ENCODE assay signal across 8 mouse cellular contexts in genomic region chr1:75521321-75522031, GRCm38 (mm10). TPM values are rescaled to one million over a fixed set of nuclear protein-coding genes. Genes with fewer than 3 reads are reported as not detected.
DNase-seq lines count a peak whose midpoint lies in the region; ATAC-seq and TF ChIP-seq lines count a peak whose summit lies in the region.

Gene Stk11ip, plus strand, starts transcription at chr1:75521529.

- intact Hi-C loops in heart, postnatal 36 days (cut with DNase I) = loop anchor here (5.0 kb wide), 1 partner anchor 44 kb away; the partner anchor contains the start of genes Chpf and Tmem198

- ATAC-seq in G1E (ENCODE audit: extremely low read depth, insufficient number of reproducible peaks, low FRiP score, poor library complexity, severe bottlenecking) = peak; percentile 96
- peak; percentile 97 for ATAC-seq in forebrain, embryonic 16.5 days
- peak; percentile 97 for ATAC-seq in lung, embryonic 14.5 days (ENCODE audit: insufficient read depth)

- WGBS in forebrain, embryonic 16.5 days = under 1% methylated on average over 46 of the region's 46 CpGs
- under 1% methylated on average over 46 of the region's 46 CpGs for WGBS in lung, embryonic 14.5 days
- under 1% methylated on average over 46 of the region's 46 CpGs for WGBS in olfactory bulb, adult 2 months
- WGBS in thymus, adult 2 months = under 1% methylated on average over 46 of the region's 46 CpGs

- peaks cover 25% of the 10 kb centered on the region for H3K36me3 ChIP-seq in G1E (replicated peaks)
- H3K36me3 ChIP-seq in forebrain, embryonic 16.5 days (ENCODE audit: control insufficient read depth, insufficient read depth) = 0 out of 2 replicates have a peak, but pooled peaks cover 2% of the 10 kb centered on the region
- peaks cover 7% of the 10 kb centered on the region; the same call in 1 of the 2 replicates for H3K36me3 ChIP-seq in lung, embryonic 14.5 days (ENCODE audit: insufficient read depth)
- H3K36me3 ChIP-seq in thymus, adult 2 months (ENCODE audit: control insufficient read depth, insufficient read depth, low read length) = no peaks in the 10 kb centered on the region

- H3K4me2 ChIP-seq in forebrain, embryonic 16.5 days (ENCODE audit: low read length) = peak within 1 kb of the TSS; percentile 72
- H3K4me2 ChIP-seq in lung, embryonic 14.5 days = peak within 1 kb of the TSS; percentile 73

- H3K27me3 ChIP-seq in G1E (ENCODE audit: insufficient read depth, low read length) = peaks cover 5% of the 10 kb centered on the region; the same call in 1 of the 2 replicates
- H3K27me3 ChIP-seq in forebrain, embryonic 16.5 days (replicated peaks; ENCODE audit: control insufficient read depth, insufficient read depth, low read length) = no peaks in the 10 kb centered on the region
- no peaks in the 10 kb centered on the region for H3K27me3 ChIP-seq in lung, embryonic 14.5 days (ENCODE audit: insufficient read depth, low read length)
- H3K27me3 ChIP-seq in thymus, adult 2 months (ENCODE audit: control insufficient read depth, insufficient read depth, low read length) = no peaks in the 10 kb centered on the region

- H3K4me1 ChIP-seq in G1E (ENCODE audit: insufficient read depth, low read depth, low read length) = peaks cover 36% of the 10 kb centered on the region
- peaks cover 8% of the 10 kb centered on the region for H3K4me1 ChIP-seq in forebrain, embryonic 16.5 days (replicated peaks; ENCODE audit: control insufficient read depth, insufficient read depth, low read length)
- peaks cover 17% of the 10 kb centered on the region for H3K4me1 ChIP-seq in lung, embryonic 14.5 days (ENCODE audit: insufficient read depth)
- no peaks in the 10 kb centered on the region for H3K4me1 ChIP-seq in olfactory bulb, adult 2 months (ENCODE audit: control insufficient read depth, insufficient read depth, low read length)
- H3K4me1 ChIP-seq in thymus, adult 2 months (replicated peaks; ENCODE audit: control insufficient read depth, insufficient read depth, low read length) = no peaks in the 10 kb centered on the region

- no peaks in the 10 kb centered on the region for H3K9me3 ChIP-seq in G1E (replicated peaks)
- H3K9me3 ChIP-seq in forebrain, embryonic 16.5 days (ENCODE audit: control insufficient read depth, low read length) = no peaks in the 10 kb centered on the region
- no peaks in the 10 kb centered on the region for H3K9me3 ChIP-seq in lung, embryonic 14.5 days (ENCODE audit: low read depth, low read length)

- peak within 1 kb of the TSS; percentile 81 for H3K27ac ChIP-seq in forebrain, embryonic 16.5 days (ENCODE audit: low read length)
- H3K27ac ChIP-seq in layer of hippocampus, adult 2 months = peak within 1 kb of the TSS; percentile 88
- peak within 1 kb of the TSS; percentile 93 for H3K27ac ChIP-seq in lung, embryonic 14.5 days (ENCODE audit: low read depth)
- peak within 1 kb of the TSS; percentile 35; the same call in 1 of the 2 replicates for H3K27ac ChIP-seq in olfactory bulb, adult 2 months (ENCODE audit: insufficient read depth, low read depth, low read length)
- peak within 1 kb of the TSS; percentile 55; the same call in 1 of the 2 replicates for H3K27ac ChIP-seq in thymus, adult 2 months (ENCODE audit: control insufficient read depth, insufficient read depth, low read length)

- peak; percentile 83 for TF ChIP-seq POLR2A in olfactory bulb, adult 2 months (IDR thresholded peaks at IDR 0.05; ENCODE audit: insufficient read depth, low read depth, low read length)
- peak; percentile 47; the same call in 1 of the 2 replicates for TF ChIP-seq POLR2A in thymus, adult 2 months (IDR thresholded peaks at IDR 0.05; ENCODE audit: control insufficient read depth, extremely low read depth, insufficient read depth, low read length, poor library complexity)

- H3K4me3 ChIP-seq in G1E (ENCODE audit: low read depth, low read length) = peak within 1 kb of the TSS; percentile 75
- peak within 1 kb of the TSS; percentile 82 for H3K4me3 ChIP-seq in forebrain, embryonic 16.5 days (replicated peaks; ENCODE audit: low read length)
- peak within 1 kb of the TSS; percentile 96 for H3K4me3 ChIP-seq in layer of hippocampus, adult 2 months
- peak within 1 kb of the TSS; percentile 57 for H3K4me3 ChIP-seq in lung, embryonic 14.5 days (ENCODE audit: low read depth, low read length)
- H3K4me3 ChIP-seq in olfactory bulb, adult 2 months (ENCODE audit: insufficient read depth, low read depth, low read length) = peak within 1 kb of the TSS; percentile 85
- peak within 1 kb of the TSS; percentile 65 for H3K4me3 ChIP-seq in thymus, adult 2 months (ENCODE audit: control insufficient read depth, insufficient read depth, low read length)

- no peak for TF ChIP-seq CTCF in G1E (IDR thresholded peaks at IDR 0.05; ENCODE audit: low read depth, low read length)
- TF ChIP-seq CTCF in layer of hippocampus, adult 2 months (conservative IDR thresholded peaks at IDR 0.05) = no peak
- TF ChIP-seq CTCF in lung, embryonic 14.5 days (IDR thresholded peaks at IDR 0.05; ENCODE audit: low read depth) = no peak
- TF ChIP-seq CTCF in olfactory bulb, adult 2 months (IDR thresholded peaks at IDR 0.05; ENCODE audit: insufficient read depth, low read depth, low read length) = no peak
- no peak for TF ChIP-seq CTCF in thymus, adult 2 months (IDR thresholded peaks at IDR 0.05; ENCODE audit: borderline replicate concordance, control insufficient read depth, extremely low read depth, insufficient read depth, low read length, poor library complexity)

- peak; percentile 99 for DNase-seq in G1E (ENCODE audit: low spot score)
- DNase-seq in cerebellum, adult 18-20 months = peak; percentile 92 to 94
- peak; percentile 91 to 95 for DNase-seq in heart, postnatal 36 days
- peak; percentile 89 to 90 for DNase-seq in layer of hippocampus, adult 2 months (ENCODE audit: low spot score in 2 of 2)
- peak; percentile 99 for DNase-seq in lung, embryonic 14.5 days
- DNase-seq in thymus, adult 2 months = peak; percentile 91

- H3K9ac ChIP-seq in forebrain, embryonic 16.5 days (replicated peaks; ENCODE audit: low read depth, low read length) = peak within 1 kb of the TSS; percentile 54
- peak within 1 kb of the TSS; percentile 37; the same call in 1 of the 2 replicates for H3K9ac ChIP-seq in lung, embryonic 14.5 days

RNA-seq across cellular contexts. Expression of gene Stk11ip, which starts in this region (rescaled TPM):
- total RNA-seq in G1E (2014; fragmentation: Nextera tagmentation) = 25.2 and 35.2 TPM in 2 replicates
- total RNA-seq in G1E (2017) = 30.0 and 35.3 TPM in 2 replicates
- 201 and 251 TPM in 2 replicates for polyA plus RNA-seq in G1E (2012)
- polyA plus RNA-seq in forebrain, embryonic 16.5 days (2015; fragmentation: Nextera tagmentation; extraction: Ambion mirVana) = 16.7 and 22.4 TPM in 2 replicates
- total RNA-seq in heart, postnatal 36 days (2021) = 10 to 100 TPM in 1 of 2 experiments, 1 to 10 TPM in 1; 9.2 to 14.1 TPM
- total RNA-seq in layer of hippocampus, adult 2 months (2021) = 10 to 100 TPM; 25.6 to 27.4 TPM
- polyA plus RNA-seq in lung, embryonic 14.5 days (2014; fragmentation: Nextera tagmentation; extraction: Ambion mirVana) = 18.5 and 19.0 TPM in 2 replicates
- polyA plus RNA-seq in olfactory bulb, adult 2 months (2012; ENCODE audit: insufficient read depth, insufficient read length, low replicate concordance, missing spikeins) = not detected in 2 replicates
- 73.2 and 93.0 TPM in 2 replicates for polyA plus RNA-seq in thymus, adult 2 months (2012; rRNA removed)

Comparison
In these comparisons a context has a peak if more than half of its experiments do, and no peak if none do; other contexts are left out.
1. Peak in every context shown above with its lines: DNase-seq, ATAC-seq, H3K4me3 ChIP-seq and H3K27ac ChIP-seq.
2. H3K27ac ChIP-seq: peak in every context shown above with its lines; median percentile 93 in lung, embryonic 14.5 days; 88 in layer of hippocampus, adult 2 months; 81 in forebrain, embryonic 16.5 days; 55 in thymus, adult 2 months; 35 in olfactory bulb, adult 2 months.